Mouse (Mus musculus) natural killer cell, adult 2 months (primary cell): ENCODE results near the gene Adgra1.

Source experiments
- DNase-seq, 2 experiments: peaks; one replicate each; pipeline ENCODE4 v3.0.0; 2022; ENCODE audit warnings: low spot score in 2 of 2

Adgra1 gene

GRCm38 (mm10) chr7:139908176-139908575 is 74.2 kb downstream of the Adgra1 start:
- DNase-seq: no peak

GRCm38 (mm10) chr7:139909469-139909868 is 75.5 kb downstream of the Adgra1 start:
- DNase-seq: no peak

GRCm38 (mm10) chr7:139910204-139910835 is 76.3 kb downstream of the Adgra1 start:
- no peak for DNase-seq

GRCm38 (mm10) chr7:139914141-139915047 is 80.4 kb downstream of the Adgra1 start:
- DNase-seq: peak in 1 of 2 experiments; percentile 4

- no peak for DNase-seq
Observed at GRCm38 (mm10) chr7:139915646-139916257, 81.8 kb downstream of the Adgra1 start.

GRCm38 (mm10) chr7:139916345-139916744 is 82.4 kb downstream of the Adgra1 start:
- no peak for DNase-seq

- DNase-seq: no peak
Observed at GRCm38 (mm10) chr7:139918262-139918661, 84.3 kb downstream of the Adgra1 start.
